Mouse (Mus musculus): ENCODE data around the gene Pced1a. TPM values are rescaled to one million over a fixed set of nuclear protein-coding genes. Genes with fewer than 3 reads are reported as not detected.

Gene Pced1a
- total RNA-seq, 4 experiments from 2014 or later, result 23.1 to 29.9 (median 24.1) TPM

DNA sequence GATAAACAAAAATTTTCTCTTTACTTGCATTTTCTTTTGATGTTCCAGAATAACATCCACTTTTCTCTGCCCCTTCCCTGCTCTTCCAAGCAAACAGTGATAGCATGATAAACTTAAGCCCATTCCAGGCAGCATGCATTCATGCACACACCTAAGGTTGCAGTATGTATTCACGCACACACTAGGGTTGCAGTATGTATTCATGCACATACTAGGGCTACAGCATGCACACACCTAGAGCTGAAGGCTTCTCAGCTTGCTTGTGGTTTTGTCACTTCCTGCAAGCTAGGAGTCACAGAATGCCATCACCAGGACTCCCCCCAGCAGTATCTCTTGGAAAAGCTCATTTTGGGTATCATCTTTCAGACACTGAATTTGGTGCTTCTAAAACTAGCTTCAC lies 12.3 kb upstream of the Pced1a start:
- no peak for DNase-seq (ENCODE audit: low spot score in 2 of 2)

DNA sequence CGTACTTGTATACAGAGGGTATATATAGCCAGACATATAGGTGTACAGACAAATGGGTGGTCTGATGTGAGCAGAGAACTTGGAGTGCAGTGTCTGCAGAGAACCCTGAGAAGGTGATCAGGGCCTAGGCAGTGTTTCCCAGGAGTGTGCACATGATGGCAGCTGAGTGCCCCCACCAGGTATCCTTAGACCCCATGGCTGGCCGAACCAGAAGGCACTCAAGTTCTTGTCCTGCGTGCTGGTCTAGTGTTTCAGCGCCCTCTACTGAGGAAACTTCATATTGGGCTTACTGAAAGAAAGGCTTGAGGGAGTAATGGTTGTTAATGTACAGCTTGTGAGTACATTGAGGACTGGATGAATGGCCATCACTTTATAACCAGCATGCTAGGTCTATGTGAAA lies 8.7 kb upstream of the Pced1a start:
- DNase-seq (ENCODE audit: low spot score in 2 of 2), result no peak

DNA sequence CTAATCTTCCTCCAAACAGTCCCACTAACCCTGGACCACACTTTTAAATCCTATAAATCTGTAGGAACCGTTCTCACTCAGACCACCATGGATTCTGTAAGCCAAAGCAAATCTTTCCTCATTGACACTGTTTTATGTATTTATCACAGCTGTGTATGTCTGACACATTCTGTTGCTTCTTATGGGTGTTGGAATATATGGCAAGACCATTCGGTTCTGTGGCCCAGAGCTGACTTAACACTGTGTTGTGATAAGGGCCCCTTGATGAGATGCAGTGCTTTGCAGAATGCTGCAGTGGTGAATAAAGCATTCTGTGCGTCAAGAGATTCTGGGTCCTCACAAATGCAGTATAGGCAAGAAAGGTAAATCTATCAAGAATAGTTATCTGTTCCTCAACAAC lies 7.7 kb upstream of the Pced1a start:
- DNase-seq (ENCODE audit: low spot score in 2 of 2), result no peak

DNA sequence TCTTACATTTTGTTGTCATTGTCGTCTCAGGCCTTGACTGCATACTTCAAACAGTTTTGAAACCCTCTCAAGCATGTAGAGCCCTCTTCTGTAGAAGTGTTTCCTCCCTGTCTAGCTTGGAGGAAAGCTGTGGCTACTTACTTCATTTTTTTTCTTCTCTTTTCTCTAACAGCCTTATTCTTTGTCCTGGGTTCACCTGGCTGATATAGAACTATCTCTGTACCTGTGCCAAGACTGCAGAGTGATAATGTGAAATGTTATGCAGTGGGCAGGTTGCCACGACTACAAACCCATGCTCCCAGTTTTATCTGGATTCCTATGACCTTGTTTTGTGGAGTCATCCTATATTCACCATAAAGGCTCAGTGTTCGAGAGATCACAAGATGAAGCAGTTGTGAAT lies 6.0 kb upstream of the Pced1a start:
- DNase-seq (ENCODE audit: low spot score in 2 of 2), result no peak

DNA sequence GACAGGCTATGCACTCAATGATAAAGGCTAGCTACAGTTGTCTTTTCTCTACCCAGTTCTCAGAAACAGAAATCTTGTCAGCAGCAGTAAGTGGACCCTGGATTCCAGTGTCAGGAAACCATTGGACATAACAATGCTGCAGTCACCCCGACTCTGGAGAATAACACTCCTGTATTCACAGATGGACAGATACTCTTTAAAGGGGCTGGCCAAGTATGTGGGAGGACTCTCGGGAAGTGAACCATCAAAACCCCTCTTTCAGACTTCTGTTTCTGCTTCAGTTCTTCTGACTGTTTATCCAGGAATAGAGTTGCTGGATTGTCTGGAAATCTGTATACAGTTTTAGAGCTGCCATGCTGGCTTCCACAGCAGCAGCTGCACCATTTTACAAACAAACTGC lies 5.3 kb upstream of the Pced1a start:
- no peak for DNase-seq (ENCODE audit: low spot score in 2 of 2)

DNA sequence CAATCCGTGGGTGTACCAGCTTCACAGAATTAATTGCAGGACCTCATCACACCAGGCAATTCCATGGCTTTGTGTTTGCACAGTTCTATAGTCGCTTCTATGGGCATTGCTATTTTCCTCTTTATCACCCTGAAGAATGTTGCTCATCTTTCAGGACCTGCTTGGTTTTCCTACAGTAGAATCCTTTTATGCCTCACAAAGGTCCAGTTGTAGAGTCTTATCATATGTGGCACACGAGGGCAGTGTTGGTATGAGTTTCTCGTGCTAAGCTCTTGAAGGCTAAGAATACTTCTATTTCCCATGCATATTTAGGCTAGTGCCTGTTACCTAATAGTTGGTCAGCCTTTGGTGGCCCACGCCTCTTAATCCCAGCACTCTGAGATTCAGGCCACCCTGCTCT lies 611 bp upstream of the Pced1a start:
- no peak for DNase-seq (ENCODE audit: low spot score in 2 of 2)

DNA sequence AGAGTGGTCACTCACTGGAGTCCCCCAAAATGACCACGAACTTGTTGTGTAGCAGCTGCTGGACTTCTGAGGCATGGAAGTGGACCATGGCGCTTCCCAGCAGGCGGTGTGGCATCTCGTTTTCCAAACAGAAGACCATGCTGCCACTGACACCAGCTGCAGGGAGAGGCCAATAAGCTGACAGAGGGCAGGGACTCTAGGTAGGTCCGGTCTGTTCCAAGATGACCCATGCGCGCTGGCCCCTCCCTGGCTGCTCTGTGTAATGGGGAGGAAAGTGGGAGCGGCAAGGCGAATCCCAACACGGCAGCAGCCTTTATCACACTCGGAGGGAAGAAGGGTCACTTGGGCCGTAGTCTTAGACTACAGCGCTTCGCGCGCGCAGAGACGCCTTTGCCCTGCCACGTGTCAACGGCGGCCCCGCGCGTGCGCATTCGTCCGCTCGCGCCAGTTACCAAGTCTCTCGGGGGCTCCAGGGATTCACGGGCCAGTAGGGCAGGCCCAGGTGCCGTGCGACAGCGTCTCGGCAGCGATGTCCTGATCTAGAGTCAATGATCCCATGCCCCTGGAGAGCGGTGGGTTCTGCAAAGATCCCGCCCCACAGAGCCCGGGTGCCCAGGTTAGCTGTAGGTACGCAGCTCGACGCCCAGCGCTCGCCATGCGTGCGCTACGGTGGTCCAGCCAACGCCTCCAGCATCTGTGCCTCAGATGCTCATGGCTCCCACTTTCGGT lies 940 bp downstream of the Pced1a start:
- peak; percentile 70 to 72 for DNase-seq (ENCODE audit: low spot score in 2 of 2)

DNA sequence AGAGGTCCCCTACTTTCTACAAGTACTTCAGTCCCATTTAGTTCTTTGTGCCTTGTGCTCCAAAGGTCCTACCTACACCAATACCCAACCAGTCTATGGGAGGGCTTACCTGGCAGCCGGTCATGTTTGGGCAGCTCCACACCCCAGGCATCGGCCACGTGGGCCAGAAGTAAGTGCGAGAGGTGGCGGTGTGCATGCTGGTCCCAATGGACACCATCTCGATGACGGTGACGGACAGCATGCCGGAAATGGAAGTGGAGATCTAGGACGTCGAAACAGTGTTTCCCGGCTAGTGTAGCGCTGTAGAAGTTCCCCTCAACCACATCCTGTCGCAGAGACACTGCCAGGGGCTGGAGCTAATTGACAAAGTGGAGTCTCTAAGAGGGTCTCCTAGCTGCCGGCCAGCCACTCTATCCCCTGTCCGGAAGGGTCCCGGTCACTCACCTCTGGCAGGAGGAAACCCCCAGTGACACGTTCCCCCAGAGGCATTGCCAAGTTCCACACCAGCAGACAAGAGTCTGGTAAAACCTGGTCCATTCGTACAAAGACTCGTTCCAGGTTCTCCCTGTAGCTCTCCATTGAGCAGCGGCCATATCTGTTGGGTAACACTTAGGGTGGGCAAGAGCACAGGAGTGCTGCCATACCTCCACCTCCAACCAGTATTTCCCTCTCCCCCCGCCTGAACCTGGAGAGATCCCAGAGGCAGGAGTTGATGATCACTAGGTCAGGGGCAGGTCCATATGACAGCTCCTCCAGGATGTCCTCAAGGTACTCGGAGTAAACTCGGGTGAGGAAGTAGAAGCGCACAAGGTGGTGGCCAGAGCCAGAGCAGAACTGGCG lies 2.5 kb downstream of the Pced1a start:
- no peak for DNase-seq (ENCODE audit: low spot score in 2 of 2)

DNA sequence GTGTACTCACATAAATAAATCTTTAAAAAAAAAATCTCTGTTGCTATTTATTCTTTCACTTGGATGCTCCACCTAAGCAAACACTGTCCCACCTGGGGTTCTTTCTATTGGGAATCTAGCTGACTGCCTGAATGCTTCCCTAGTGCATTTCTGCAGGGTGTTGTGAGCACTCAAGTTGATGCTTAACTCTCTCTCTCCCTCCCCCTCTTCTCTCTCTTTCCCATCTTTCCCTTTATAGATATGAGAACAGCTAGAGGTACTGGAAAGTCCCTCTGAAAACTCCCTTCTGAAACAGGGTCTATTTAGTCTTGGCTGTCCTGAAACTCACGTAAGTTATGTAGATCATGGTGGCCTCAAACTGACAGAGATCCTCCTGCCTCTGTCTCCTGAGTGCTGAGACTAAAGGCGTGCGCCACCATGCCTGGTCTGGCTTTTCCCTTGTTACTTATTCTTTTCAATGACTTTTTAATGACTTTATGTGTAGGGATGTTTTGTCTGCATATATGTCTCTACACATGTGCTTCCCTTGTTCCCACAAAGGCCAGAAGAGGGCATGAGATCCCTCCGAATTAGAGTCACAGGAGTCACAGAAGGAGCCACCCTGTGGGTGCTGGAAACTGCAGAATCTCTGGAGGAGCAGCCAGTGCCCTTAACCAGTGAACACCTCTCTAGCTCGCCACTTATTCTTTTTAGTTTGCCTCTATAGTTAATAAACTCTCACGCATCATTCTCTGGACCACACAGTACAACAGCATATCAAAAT lies 10.2 kb downstream of the Pced1a start:
- DNase-seq (ENCODE audit: low spot score in 2 of 2), result no peak

DNA sequence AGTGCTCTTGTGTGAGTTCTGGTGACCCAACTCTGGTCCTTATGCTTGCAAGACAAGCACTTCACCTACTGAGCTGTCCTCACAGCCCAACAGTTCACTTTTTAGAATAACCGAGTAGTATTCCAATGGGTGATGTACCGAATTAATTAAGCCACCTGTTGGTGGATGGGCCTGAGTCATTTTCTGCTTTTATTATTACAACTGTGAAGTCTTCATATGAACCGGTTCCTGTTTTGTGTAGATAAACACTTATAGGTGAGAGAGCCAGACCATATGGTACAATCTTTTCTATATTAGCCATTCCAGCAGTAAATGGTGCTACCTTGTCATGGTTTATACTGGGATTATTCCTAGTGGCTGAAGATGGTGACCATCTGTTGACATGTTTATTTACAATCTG lies 11.7 kb downstream of the Pced1a start:
- DNase-seq (ENCODE audit: low spot score in 2 of 2), result no peak

DNA sequence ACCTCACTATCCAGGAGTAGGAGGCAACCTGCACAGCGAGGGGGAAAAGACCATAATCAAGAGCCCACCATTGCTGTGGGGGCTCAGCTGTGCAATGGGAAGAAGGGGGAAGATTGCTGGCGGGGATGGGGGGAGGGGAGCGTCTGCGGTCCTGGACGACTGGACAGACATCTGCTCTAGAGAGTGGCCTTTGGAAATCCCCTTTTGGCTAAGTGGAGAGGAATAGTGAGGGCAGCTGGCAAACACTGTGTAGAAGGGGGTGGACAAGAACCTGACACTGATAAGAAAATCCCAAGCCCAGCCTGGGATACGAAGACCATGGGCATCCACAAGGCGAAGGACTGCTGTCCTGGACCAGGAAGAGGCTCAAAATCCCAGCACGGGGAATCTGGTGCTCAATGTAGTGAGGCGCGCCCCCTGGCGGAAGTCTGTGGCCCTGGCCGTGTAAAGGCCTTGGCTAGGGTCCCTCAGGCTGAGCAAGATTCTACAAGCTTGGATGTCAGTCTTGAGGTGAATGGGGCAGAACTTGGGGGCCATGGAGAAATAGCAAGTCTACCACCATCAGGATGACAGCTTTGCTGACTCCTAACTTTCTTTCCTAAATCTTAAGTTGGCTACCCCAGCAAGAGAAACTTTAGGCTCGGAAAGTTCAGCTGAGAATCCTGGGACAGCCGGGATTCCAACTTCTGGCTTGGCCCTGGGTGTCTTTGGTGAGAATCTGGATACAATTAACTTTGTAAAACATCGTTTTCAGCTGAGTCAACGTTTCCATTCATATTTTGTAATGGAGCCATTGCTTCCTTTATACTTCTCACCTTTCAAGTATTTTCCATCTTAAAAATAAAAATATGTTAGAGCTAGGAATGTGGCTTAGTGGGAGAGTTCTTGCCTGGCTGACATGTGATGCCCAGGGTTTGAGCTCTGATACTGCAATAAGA lies 12.7 kb downstream of the Pced1a start:
- DNase-seq (ENCODE audit: low spot score in 2 of 2), result peak; percentile 56 to 64

DNA sequence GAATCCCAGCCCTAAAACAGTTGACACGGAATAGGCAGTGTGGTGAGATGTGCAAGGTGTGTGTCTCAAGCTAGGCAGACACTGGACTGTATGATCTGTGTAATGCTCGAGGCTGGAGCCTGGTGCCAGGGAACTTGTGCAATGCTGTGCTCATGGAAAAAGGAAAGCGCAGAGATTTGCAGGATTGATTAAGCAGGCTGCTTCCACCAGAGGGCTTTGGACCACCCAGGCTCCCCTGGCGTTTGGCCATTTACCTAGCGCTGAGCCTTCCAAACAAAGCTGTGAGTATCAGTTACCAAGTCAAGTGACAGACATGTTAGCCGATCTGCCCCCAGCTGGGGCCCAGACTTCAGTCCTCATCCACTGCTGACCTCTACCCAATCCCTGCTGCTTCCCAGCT lies 16.3 kb downstream of the Pced1a start:
- DNase-seq (ENCODE audit: low spot score in 2 of 2), result no peak

DNA sequence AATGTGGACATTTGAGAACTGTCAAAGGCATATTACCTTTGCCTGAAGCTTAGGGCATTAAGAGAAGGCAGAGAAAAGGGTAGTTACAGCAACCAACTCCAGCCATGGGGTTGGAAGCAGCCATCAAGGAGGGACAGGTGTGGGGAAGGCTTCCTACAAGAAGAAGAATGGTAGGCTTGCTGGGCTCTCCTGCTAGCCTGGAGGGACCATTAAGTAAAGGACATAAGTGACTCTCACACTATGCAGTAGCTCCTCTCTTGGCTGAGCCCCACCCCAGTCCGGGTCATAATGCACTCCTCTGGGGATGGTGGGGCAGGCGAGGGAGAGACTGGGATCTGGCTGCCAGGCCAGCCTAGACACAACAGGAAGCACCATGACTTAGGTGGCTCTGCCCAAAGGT lies 18.3 kb downstream of the Pced1a start, which contains the start of gene Tmem239:
Gene Tmem239, plus strand, starts transcription at position 301 of the 400 bp plus-strand sequence.
- DNase-seq (ENCODE audit: low spot score in 2 of 2), result no peak

DNA sequence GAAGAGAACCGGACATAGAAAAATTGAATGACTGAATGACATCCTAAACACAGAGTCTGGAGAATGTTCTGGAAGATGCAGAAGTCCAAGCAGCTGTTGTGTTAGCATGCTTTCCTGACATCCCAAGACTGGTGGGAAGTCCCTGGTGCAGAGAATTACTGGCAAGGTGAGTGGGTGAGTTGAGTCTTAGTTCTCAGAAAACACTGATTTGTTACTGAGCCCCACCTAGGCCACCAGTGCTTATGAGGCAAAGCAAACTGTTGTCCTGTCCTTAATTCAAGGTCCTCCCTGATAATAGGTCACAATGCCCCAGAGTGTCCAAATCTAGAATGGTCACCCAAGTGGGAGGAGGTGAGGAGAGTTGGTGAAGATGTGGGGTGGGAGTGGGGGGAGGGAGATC lies 19.6 kb downstream of the Pced1a start, which contains the start of the genes Gm28372 and 1700020A23Rik:
Gene Gm28372, plus strand, starts transcription at position 301 of the 400 bp plus-strand sequence.
Gene 1700020A23Rik, plus strand, starts transcription at position 321 of the 400 bp plus-strand sequence.
- no peak for DNase-seq (ENCODE audit: low spot score in 2 of 2)

DNA sequence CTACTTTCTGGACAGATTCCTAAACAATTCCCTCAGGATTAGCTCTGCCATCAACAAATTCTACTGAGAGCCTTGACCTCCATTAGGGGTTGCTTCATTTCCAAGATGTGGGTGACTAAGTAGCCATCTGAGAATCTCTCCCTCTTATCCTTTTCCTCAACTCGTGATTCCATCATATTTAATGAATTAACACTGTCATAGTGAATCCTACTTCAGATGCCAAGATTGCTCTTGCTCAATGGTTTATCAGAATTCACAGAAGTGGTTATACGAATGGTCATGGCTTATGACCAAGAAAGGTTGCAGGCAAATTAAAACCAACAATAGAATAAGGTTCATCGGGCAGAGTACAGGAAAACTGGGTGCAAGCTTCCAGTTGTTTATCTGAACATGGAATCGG lies 22.6 kb downstream of the Pced1a start:
- no peak for DNase-seq (ENCODE audit: low spot score in 2 of 2)

DNA sequence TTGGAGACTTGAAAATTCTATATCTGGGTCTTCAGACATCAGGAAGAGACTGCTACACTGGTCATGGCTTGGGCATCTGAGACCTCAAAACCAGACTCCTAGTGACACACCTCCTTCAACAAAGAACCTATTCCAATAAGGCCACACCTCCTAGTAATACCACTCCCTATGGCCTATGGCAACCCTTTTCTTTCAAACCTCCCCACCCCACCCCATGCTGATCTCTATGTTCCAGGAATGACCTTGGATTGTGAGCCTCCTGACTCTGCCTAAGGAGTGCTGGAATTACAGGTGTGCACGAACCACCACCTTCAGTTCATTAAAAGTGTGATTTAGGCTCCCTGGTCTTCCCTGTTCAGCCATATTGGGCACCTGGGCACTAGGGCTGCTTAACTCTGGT lies 24.5 kb downstream of the Pced1a start:
- DNase-seq (ENCODE audit: low spot score in 2 of 2), result no peak

DNA sequence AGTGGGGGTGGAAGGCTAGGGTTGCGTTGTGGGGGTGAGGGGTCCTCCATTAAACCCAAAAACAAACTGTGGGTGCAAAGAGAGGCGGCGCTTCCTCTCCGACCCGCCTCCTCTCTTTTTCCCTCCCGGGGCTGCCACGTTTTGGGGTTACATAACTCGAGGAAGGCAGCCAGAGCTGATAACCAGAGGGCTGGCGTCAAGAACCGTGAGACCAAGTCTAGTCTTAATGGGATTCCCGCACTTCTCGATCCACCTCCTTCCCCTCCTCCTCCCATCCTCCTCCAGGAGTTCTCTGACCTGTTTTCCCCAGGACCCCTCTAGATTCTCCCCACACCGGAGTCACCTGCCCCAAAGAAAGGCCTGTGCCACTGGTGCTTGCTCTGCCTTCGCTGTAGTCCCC lies 26.4 kb downstream of the Pced1a start:
- DNase-seq (ENCODE audit: low spot score in 2 of 2), result peak in 1 of 2 experiments; percentile 6

DNA sequence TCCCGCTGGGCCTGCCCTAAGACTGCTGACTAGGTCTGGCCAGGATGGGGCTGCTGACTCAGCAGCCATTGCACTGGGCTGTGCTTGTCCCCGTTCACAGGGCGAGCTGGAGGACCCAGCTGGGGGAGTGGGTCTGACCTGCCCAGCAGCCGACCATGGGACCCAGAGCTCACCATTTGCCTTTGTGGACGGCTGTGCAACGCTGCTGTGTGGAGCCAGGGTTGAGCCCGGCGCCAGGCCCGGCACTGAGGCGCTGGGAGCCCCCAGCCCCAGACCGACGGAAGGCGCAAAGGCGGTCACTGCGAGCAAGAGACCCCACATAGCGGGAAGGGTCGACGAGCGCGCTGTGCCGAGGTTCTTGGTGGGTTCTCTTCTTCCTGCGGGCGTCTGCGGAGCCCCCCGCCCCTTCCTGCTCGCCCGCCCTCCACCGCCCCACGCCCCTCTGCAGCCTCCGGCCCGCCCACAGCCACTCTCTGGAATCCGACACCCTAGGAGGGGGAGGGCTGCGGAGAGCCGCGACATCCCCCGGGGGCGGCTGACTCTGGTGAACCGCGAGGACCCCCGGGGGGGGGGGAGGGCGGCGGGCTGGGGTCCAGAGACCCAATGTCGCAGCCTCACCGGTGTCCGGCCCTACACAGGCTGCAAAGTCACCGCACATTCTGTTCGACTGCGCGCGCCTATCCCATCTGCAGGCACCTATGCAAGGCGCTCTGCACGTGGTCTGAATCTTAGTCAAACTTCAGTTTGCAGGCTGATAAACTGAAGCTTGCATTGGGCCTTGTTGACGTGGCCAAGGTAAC lies 27.1 kb downstream of the Pced1a start, which contains the start of gene Cpxm1:
Gene Cpxm1, minus strand, starts transcription at position 389 of the 800 bp plus-strand sequence.
- DNase-seq (ENCODE audit: low spot score in 2 of 2), result no peak

DNA sequence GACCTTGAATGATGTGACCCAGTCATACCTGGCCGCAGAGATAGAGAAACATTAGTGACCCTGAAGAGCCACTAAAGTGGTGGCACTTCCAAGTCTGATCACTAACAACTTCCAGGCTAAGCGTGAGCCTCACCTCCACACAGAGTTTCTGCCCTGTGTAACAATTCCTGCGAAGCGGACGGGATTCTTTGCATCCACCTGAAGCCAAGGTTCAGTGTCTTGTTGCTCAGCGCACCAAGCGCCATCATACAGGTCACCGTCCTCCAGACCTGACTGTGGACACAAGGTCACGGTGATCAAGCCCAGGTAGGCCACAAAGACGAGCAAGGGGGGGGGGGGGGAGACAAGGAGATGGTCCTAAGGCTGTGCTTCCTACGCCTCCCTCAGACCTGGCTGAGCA lies 28.8 kb downstream of the Pced1a start:
- DNase-seq (ENCODE audit: low spot score in 2 of 2), result no peak

DNA sequence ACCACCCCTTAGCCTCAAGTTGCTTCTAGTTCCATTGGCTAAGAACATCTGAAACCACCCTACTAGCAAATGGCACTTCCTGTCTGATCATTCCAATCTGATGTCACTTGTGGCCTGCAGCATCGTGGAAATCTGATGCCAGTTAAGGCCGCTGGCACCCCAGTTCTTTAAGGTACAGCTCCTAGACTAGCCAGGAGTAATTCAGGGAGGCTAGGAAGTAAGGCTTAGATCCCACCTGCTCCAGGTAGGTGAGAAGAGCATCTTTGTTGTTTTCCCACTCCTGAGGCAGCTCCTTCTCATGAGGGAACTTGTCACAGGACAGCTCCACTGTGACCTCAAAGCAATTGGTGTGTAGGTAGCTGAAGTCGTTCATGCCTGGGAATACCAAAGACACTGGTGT lies 31.7 kb downstream of the Pced1a start:
- no peak for DNase-seq (ENCODE audit: low spot score in 2 of 2)
